Mouse (Mus musculus) ovary, adult 18-20 months (tissue): ENCODE measurements around the gene Jade2.

Experiments used
- DNase-seq: peaks from one replicate; pipeline ENCODE4 v3.0.0; 2022; ENCODE audit warnings: low spot score, mixed read lengths

The Jade2 gene

DNA sequence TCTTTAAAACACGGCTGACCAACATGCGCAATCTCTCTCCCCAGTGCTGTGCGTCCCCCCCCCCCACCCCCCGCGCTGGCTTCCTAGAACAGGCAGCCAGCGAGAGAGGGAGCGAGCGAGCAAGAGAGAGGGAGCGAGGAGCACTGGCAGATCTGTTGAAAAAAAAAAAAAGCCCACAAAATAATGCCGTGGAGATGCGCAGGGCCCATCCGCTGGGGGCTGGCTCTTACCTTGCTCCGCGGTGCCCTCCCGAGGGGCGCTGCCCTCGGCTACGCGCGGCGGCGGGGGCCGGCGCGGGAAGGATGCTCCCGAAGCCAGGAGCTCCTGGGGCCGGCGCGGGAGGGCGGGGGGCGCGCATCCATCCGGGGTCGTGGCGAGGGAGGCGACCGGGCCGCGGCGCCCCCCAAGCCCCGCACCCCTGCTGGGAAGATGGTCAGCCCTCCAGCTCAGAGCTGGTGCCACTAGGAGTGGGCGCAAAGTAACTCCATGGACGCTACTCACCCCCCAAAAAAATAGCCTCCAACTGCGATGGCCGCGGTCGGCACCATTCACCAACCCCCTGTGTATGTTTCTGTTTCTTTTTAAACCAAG, at the start of gene Jade2:
Jade2 (minus strand) TSS at position 573 of the 591 bp plus-strand sequence.
- peak; percentile 41 for DNase-seq

DNA sequence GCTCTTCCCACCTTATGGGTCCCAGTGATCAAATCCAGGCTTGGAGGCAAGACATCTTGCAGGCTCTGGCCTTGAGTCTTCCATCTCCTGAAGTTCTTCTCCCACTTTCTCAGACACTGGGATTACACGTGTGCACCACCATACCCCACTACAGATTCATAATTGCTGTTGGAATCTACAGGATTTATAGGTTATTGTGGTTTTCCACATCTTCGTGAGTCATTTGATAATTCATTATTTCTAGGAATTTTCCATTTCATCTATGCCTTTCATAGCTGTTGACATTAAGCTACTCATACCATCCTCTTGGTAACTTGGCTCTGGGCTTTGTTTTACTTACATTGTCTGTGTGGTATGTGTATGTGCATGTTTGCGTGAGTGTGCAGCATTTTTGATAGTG, 46.8 kb upstream of the Jade2 start:
- no peak for DNase-seq

- no peak for DNase-seq
Measured at GRCm38 (mm10) chr11:51899691-51900090, 42.2 kb upstream of the Jade2 start.

DNA sequence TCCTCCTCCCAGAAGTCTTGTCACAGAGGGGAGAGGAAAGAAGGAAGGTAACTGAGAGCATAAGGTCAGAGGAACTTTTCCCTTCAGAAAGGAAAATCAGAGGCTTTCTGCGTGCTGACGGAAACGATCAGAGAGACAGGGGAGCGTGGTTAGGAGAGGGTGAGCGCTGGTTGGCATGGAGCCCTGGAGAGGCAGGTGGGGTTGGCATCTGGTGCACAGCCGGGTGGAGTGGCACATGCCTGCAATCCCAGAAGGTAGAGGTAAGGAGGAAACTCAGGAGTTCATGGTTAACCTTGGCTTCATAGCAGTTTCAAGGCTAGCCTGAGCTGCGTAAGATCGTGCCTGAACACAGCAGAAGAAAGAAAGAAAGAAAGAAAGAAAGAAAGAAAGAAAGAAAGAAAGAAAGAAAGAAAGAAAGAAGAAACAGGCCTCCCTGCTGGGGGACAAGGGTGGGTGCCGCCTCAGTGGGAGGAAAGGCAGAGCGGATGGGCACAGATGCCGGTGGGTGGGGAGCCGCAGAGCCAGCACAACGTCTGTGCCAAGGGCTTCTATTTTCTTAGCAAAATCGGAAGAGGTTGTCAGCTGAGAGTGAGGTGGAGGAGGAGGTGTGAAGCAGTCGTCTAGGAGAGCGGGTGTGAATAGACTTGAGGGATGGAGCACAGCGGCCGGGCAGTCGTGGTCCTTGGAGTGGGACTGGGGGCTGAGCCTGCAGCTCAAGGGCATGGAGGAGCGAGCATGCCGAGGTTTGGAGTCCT, 41.0 kb upstream of the Jade2 start:
- DNase-seq: no peak

DNA sequence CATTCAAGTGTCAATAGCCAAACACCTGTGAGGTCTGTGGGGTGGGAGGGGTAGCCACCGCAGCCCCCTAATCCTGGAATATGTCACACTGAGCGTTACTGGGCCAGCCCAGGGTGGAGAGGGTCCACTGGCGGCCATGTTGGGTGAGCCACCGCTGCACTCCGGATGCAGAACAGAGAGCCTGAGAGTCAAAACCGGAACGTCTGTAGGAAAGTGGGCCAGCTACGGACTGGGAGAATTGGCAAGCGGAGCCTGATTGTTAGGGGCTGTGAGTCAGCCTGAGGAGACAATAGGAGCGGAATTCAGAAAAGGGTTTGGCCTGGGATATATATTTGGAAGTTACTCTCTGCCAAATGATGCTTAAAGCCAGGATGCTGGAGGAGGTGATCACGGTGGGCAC, 39.9 kb upstream of the Jade2 start:
- no peak for DNase-seq

- no peak for DNase-seq
Measured at GRCm38 (mm10) chr11:51896012-51896411, 38.6 kb upstream of the Jade2 start.

- no peak for DNase-seq
Measured at GRCm38 (mm10) chr11:51885681-51886080, 28.2 kb upstream of the Jade2 start.

- peak; percentile 68 for DNase-seq
Measured at GRCm38 (mm10) chr11:51884092-51884491, 26.6 kb upstream of the Jade2 start.

DNA sequence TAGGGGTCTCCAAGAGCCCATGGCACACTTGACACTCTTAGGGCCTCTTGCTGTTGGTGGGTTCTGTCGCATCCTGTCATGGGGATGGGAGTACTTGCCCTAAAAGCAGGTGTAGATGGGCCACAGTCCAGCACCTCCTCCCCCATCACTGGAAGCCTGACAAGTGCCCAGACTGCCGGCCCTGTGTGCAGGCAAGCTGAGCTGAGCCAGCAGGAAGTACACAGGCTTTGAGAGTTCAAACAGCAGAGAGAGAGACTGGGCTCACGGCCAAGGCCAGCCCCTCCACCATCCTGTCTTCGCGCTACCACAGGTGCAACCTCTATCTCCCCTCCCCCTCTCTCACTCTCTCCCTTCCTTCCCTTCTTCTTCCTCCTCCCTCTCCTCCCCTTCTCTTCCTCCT, 26.2 kb upstream of the Jade2 start:
- DNase-seq: peak; percentile 64

DNA sequence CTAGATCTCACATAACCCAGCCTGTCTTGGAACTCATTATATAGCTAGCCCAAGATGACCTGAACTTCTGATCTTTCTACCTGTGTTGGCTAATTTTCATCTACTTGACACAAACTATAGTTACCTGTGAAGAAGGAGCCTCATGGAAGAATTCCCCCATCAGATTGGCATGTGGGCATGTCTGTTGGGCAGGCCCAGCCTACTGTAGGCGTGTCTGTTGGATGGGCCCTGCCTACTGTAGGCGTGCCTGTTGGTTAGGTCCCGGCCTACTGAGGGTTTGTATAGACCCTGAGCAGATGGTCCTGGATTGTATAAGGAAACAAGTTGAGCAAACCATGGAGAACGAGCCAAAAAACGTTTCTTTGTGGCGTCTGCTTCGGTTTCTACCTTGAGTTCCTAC, 24.3 kb upstream of the Jade2 start:
- no peak for DNase-seq

- no peak for DNase-seq
Measured at GRCm38 (mm10) chr11:51881041-51881730, 23.7 kb upstream of the Jade2 start.

GRCm38 (mm10) chr11:51876943-51877344, 19.5 kb upstream of the Jade2 start:
- peak; percentile 17 for DNase-seq

DNA sequence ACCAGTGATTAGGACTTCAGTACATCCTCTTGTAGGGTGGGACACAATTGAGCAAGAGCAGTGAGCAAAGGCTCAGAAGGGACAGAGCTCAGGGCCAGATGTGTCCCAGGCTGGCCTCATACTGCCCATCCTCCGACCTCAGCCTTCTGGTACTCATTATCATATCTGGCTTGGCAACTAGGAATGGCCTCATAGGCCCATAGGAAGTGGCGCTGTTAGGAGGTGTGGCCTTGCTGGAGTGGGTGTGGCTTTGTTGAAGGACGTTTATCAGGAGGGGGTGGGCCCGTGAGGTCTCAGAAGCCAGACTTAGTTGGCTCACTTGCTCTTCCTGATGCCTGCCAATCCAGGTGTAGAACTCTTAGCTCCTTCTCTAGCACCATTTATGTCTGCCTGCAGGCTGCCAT, 18.3 kb upstream of the Jade2 start:
- DNase-seq: no peak

- DNase-seq: peak; percentile 52
Measured at GRCm38 (mm10) chr11:51875086-51875485, 17.6 kb upstream of the Jade2 start.

DNA sequence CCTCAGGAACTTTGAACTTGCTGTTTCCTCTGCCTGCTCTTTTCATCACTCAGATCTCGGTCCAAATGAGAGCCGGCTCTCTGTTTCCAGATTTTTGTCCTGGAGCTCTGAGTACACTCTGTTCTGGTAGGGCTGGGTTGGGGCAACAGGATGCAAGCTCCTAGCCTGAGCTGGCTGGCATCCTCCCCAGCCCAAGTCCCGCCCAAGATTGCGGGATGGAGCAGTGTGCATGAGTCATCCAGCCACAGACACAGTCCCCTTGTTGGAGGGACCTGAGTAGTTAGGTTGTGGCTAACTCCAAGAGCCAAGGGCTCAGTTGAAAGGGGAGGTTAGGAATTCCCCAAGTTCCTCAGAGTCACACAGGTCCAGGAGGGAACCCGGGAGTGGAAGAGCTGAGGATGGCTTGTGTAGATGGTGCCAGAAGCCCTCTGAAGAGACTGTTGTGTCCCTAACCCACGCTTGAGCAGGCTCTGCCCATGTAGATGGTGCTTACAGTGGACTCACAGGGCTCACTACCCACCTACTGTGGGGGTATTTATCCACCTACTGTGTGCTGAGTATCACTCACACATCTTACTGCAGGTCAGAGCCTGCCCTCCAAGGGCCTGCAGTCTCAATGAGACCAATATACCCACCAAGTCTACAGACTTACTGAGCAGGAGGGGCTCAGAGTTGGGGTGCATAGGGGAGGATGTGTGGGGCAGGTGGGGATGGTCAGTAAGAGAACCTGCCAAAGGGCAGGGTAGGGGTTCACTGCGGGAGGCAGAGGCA, 17.0 kb upstream of the Jade2 start:
- peak; percentile 79 for DNase-seq

DNA sequence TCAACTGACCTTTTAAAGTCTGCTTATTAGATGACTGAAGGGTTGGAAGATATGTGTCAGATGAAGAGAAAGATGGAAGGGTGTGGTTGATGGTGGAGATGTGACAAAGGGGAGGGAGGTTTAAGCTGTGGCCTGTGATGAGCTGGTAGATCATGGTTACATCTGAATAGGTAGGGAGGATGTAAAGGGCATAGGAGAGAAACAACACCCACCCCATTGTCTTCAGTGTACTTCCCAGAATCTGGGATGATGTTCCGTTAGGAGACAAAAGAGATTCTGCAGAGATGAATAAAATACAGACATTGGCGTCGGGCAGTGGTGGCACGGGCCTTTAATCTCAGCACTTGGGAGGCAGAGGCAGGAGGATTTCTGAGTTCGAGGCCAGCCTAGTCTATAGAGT, 15.7 kb upstream of the Jade2 start:
- no peak for DNase-seq

DNA sequence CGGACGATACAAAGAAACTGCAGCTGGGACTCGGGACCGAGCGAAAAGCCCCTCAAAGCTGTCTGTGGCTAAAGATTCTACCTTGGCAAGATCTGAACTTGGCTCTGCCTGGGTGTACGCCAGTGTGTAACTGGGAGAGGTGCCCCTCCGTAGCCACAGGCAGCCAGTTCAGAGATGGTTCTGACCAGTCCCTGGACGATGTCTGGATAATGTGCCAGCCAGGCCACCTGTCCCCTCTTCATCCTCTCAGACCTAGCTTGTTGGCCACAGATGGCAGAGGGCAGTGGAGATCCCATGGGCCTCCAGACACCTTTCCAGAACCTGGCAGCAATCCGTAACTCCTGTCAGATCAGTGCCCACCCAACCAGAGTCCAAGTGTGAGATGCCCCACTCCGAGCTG, 9.8 kb upstream of the Jade2 start:
- DNase-seq: no peak

GRCm38 (mm10) chr11:51866020-51866419, 8.6 kb upstream of the Jade2 start:
- no peak for DNase-seq

GRCm38 (mm10) chr11:51860666-51861065, 3.2 kb upstream of the Jade2 start:
- DNase-seq: no peak

GRCm38 (mm10) chr11:51859561-51859960, 2.1 kb upstream of the Jade2 start:
- no peak for DNase-seq

GRCm38 (mm10) chr11:51858528-51859051, 1.1 kb upstream of the Jade2 start:
- peak; percentile 89 for DNase-seq
